Mouse (Mus musculus): ENCODE measurements at regions not wholly inside any gene's neighbourhood (a gene's known extent, or its start where the extent isn't known, plus 50 kb on each side); places are given as distances from the start of the nearest gene placed in this dataset.

DNA sequence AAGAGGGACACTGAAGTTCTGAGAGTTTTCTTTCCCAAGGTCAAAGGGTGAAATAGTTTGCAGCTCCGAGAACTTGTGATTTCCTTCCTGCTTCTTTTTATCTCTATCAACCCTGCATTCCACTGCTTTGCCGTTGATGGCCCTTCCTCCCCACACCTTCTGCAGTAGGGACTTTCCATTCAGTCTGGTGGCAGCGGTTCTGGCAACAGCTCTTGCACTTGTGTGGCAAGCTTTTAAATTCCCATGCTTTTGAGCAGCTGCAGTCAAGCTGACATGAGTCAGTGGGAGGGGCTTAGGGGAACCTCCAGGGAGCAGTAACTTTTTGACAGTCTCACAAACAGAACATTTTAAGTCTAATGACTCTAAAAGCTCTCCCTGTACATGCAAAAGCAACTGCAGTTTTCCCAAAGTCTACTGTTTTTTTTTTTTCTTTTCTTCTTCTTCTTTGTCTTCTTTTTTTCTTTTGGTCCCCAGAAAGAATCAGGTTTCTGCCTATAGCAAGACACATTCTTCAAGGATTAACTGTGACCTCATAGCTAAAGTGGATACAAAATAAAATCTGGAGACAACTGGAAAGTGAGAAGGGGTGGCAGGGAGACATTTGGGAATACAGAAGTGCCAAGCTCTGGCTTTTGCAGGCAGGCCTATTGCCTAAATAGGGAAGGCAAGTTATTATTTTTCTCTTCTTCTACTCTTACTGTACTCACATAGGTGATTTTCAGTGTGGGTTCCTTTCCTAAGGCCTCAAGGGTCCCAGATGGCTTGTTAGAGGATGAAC lies 162.8 kb upstream of the Ccdc54 start:
- no peak for TF ChIP-seq POLR2A (IDR thresholded peaks at IDR 0.05; ENCODE audit: insufficient read depth, low read length)
- TF ChIP-seq CTCF (IDR thresholded peaks at IDR 0.05; ENCODE audit: low read depth, low read length) = no peak
- no peak for TF ChIP-seq EP300 (IDR thresholded peaks at IDR 0.05; ENCODE audit: insufficient read depth, low read depth, low read length)
